Mouse (Mus musculus) embryonic facial prominence, embryonic 10.5 days (tissue): Measurements from ENCODE around the gene Wdr43. TPM values are rescaled to one million over a fixed set of nuclear protein-coding genes. Genes with fewer than 3 reads are reported as not detected.

ENCODE experiments used
- DNase-seq: peaks from one replicate; pipeline ENCODE4 v3.0.0-alpha.2; 2017; ENCODE audit warnings: low spot score
- H3K27ac ChIP-seq: fragments of 300-500 bp; sonication (generic); replicated peaks from 2 replicates; pipeline ENCODE4 v1.5.1; 2016; ENCODE audit warnings: mild to moderate bottlenecking
- H3K27me3 ChIP-seq: fragments of 300-500 bp; sonication (generic); replicated peaks from 2 replicates; pipeline ENCODE4 v1.6.1; 2016; ENCODE audit warnings: low read depth, mild to moderate bottlenecking; ENCODE audit not compliant: poor library complexity, severe bottlenecking
- H3K36me3 ChIP-seq: fragments of 300-500 bp; sonication (generic); replicated peaks from 2 replicates; pipeline ENCODE4 v1.6.1; 2016; ENCODE audit warnings: mild to moderate bottlenecking, moderate library complexity
- H3K4me1 ChIP-seq: fragments of 300-500 bp; sonication (generic); 2 replicates; pipeline ENCODE4 v1.6.1; 2016
- H3K4me3 ChIP-seq: fragments of 300-500 bp; sonication (generic); 2 replicates; pipeline ENCODE4 v1.5.1; 2016; ENCODE audit warnings: mild to moderate bottlenecking, moderate library complexity
- H3K9me3 ChIP-seq: fragments of 300-500 bp; sonication (generic); 2 replicates; pipeline ENCODE4 v1.6.1; 2016; ENCODE audit warnings: mild to moderate bottlenecking
- WGBS: fragments of 180-500 bp; shearing (Covaris S2); methylation state at CpG from one replicate; pipeline ENCODE4 v1.1.7; 2016; 5-methylcytosine and 5-hydroxymethylcytosine counted together
- polyA plus RNA-seq: library from polyadenylated mRNA; unstranded; fragments of >200 nt; fragmentation: Nextera tagmentation; extraction: Ambion mirVana; gene quantifications from 2 replicates; pipeline ENCODE4 v1.2.1, GENCODE M21; 2016

Wdr43 gene
- polyA plus RNA-seq, 1 experiment from 2014 or later: 111 TPM

DNA sequence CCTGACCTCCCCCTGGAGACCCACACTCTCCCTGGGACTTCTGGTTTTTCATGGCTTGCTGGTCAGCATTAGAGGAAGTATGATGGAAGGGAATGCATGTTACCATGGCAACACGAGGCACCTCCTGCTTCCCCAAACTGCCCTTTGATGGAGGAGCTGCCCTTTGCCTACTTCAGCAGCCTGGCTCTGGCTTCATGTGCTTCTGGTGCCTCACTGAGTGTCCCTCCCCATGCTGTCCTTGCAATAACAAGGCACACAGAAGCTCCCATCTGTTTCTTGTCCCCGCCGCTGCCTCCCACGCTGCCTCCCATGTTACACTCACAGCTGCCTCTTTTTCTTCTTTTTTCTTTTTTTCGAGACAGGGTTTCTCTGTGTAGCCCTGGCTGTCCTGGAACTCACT lies 77.6 kb downstream of the Wdr43 start:
- 65% methylated on average over 5 of the region's 5 CpGs for WGBS
- no peaks in the 10 kb centered on the region for H3K27me3 ChIP-seq

DNA sequence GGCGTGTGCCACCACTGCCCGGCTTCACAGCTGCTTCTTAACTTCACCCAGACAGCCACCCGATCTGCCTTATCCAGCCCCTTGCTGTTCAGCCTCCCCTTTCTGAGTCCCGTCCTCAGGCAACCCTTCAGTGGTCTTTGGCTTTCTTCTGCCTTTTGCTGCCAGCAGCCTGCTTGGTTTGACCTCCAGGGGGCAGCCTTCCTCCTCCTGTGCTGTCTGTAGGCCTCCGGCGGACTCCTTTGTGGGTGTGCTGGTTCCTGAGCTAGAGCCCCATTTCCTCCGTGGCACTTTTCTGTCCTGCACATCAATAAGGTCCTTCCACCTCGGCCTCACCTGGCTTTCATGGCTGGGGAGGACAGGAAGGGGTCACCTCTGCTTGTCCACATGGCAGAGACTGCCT lies 78.1 kb downstream of the Wdr43 start:
- Histone ChIP-seq H3K27me3 (no peaks in the 10 kb centered on the region), H3K36me3 (no peaks in the 10 kb centered on the region), H3K27ac (peak overlapping the region; percentile 25; the same call in 1 of the 2 replicates), H3K9me3 (no peaks in the 10 kb centered on the region), H3K4me1 (peaks cover 29% of the 10 kb centered on the region), H3K4me3 (no peak overlapping the region)
- peak; percentile 57 for DNase-seq
- WGBS: 53% methylated on average over 8 of the region's 8 CpGs

More for the DNA sequence above, 77.6 kb downstream of the Wdr43 start:
- H3K27ac ChIP-seq: no peak overlapping the region; the same call in 1 of the 2 replicates
- peak; percentile 30 for DNase-seq
- no peaks in the 10 kb centered on the region for H3K36me3 ChIP-seq
- no peak overlapping the region for H3K4me3 ChIP-seq
- no peaks in the 10 kb centered on the region for H3K9me3 ChIP-seq
- H3K4me1 ChIP-seq: peaks cover 29% of the 10 kb centered on the region

DNA sequence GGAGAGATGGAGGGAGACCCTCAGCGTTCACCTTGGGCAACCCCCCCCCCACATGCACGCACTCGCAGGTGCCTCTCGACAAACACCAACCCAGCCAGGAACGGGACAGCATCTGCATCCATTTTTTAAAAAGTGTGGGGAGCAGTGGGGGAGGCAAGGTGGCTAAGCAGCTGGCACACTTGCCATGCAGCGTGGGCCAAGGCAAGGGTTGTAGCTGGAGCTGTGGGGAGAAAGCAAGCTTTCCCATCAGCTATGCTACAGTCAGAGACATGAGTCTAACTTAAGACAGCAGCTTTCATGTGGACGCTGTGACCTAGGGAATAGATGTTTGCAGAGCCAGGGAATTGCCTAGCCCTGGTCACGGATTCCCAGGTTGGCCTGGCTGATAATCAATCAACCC lies 79.5 kb downstream of the Wdr43 start:
- WGBS: 93% methylated on average over 8 of the region's 8 CpGs
- no peak overlapping the region for H3K27ac ChIP-seq
- H3K36me3 ChIP-seq: no peaks in the 10 kb centered on the region
- no peaks in the 10 kb centered on the region for H3K9me3 ChIP-seq
- no peak overlapping the region for H3K4me3 ChIP-seq
- DNase-seq: no peak
- peaks cover 29% of the 10 kb centered on the region for H3K4me1 ChIP-seq
- H3K27me3 ChIP-seq: no peaks in the 10 kb centered on the region

DNA sequence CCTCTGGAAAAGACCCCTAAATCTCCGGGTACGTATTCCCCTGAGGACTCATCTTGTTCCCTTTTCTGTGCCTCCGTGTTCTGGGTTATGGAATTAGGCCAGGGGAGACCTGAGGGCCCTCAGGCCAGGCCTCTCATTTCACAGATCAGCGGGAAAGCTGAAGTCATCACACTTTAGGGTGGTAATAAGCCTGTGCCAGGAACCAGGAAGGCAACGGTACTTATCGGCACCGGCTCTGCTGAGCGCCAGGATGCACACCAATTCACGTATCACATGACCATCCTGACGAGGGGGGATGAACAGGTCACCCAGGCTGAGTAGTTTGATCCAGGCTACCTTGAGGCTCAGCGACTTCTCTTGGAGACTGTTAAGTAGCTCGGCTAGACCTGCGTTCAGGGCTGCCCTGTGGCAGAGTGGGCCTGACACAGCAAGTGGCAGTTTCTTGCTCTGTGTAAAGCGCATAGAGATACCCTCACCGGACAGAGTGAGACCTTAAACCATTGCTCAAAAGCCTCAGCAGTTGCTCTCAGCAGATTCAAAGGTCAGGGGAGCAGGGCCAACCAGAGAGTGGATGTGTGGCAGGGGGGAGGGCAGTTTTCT lies 80.1 kb downstream of the Wdr43 start:
- Histone ChIP-seq H3K4me1 (peaks cover 29% of the 10 kb centered on the region), H3K9me3 (no peaks in the 10 kb centered on the region), H3K36me3 (no peaks in the 10 kb centered on the region), H3K4me3 (no peak overlapping the region), H3K27me3 (no peaks in the 10 kb centered on the region), H3K27ac (peak overlapping the region; percentile 40; the same call in 1 of the 2 replicates)
- no peak for DNase-seq
- 81% methylated on average over 15 of the region's 15 CpGs for WGBS

DNA sequence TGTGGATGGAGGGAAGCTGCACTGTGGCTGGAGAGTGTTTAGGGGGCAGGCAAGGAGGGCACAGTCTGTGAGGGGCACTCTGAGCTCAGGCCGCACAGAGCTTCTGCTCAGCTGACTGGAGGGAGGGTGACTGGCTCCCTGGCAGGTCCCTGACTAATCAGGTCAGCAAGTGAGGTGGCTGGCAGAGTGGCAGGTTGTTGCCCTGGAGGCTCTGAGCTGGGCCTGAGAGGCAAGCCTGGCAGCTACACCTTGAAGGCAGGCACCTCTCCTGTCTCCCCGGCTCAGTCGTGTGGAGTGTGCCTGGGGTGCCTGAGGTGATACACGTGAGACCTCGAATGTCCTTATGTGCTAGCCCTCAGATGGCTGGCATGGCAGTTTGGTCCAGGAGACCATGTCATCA lies 80.7 kb downstream of the Wdr43 start:
- Histone ChIP-seq H3K9me3 (no peaks in the 10 kb centered on the region), H3K27ac (peak overlapping the region; percentile 40; the same call in 1 of the 2 replicates), H3K36me3 (no peaks in the 10 kb centered on the region), H3K4me3 (no peak overlapping the region), H3K4me1 (peaks cover 26% of the 10 kb centered on the region), H3K27me3 (no peaks in the 10 kb centered on the region)
- WGBS: 82% methylated on average over 5 of the region's 5 CpGs
- DNase-seq: no peak

DNA sequence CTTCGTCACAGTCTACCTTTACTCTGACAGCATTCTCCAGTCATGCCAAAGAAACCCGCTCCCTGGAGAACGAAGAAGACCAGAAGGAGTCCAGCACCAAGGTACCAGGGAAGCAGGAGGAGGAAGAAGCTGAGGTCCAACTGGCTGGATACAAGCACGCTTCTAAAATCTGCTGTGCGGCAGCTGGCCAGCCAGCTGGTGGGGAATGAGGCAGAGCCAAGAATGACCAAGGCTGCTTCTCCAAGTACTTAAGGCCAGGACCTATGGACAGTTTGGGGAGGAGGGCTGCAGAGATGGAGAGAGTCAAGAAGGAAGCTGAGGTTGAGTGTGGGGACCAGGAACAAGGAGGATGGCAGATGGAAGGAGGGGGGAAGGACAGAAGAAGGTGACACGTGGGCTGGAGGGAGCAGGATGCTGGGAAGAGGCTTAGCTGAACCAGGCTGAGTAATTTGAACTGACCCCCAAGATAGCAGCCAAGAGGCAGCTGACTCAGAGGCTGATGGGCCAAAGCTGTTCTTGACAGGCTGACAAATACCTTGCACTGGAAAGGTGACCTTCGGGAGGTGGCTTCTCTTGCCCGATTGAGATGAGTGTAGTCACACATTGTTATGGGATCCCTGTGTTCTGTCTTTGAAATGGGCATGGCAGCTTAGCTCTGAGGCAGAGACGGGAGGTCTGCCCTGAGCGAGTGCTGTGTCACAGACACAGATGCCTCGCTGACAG lies 82.4 kb downstream of the Wdr43 start:
- Histone ChIP-seq H3K4me3 (no peak overlapping the region), H3K9me3 (no peaks in the 10 kb centered on the region), H3K4me1 (peaks cover 21% of the 10 kb centered on the region), H3K27me3 (no peaks in the 10 kb centered on the region), H3K36me3 (no peaks in the 10 kb centered on the region), H3K27ac (no peak overlapping the region)
- DNase-seq: no peak
- 82% methylated on average over 11 of the region's 11 CpGs for WGBS

DNA sequence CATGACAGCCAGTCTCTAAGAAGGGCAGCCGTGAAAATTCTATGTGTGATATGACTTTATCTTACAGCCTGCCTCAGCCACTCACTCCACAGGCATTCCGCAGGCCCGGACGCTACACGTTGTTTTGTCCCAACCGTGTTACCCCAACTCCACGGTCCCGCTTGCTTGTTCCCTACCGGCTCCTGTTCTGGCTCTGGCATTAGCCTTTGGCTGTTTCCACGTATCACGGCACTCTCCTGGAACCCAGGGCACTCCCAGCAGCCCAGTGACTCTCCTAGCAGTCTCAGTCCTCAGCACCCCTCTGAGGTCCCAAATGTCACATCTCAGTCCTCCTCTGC lies 82.9 kb downstream of the Wdr43 start:
- H3K27ac ChIP-seq: no peak overlapping the region
- no peaks in the 10 kb centered on the region for H3K27me3 ChIP-seq
- 90% methylated on average over 11 of the region's 11 CpGs for WGBS
- peaks cover 16% of the 10 kb centered on the region for H3K4me1 ChIP-seq
- no peak overlapping the region for H3K4me3 ChIP-seq
- no peaks in the 10 kb centered on the region for H3K36me3 ChIP-seq
- H3K9me3 ChIP-seq: no peaks in the 10 kb centered on the region
- no peak for DNase-seq

DNA sequence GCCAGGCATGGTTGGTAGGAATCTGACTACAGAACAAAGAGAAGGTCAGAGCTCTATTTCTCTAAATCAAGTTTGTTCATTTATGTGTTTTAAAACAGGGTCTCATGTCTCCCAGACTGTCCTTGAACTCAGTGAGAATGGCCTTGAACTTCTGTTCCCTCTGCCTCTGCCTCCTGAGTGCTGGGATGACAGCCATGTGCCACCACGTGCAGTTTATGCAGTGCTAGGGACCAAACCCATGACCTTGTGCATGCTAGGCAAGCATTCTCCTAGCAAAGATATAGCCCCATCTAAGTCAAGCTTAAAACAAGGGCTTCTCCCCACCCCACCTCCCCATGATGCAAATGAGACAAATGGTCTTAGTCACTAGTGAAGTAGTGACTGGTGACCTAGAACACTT lies 89.4 kb downstream of the Wdr43 start:
- no peaks in the 10 kb centered on the region for H3K9me3 ChIP-seq
- no peaks in the 10 kb centered on the region for H3K36me3 ChIP-seq
- H3K4me1 ChIP-seq: no peaks in the 10 kb centered on the region
- 78% methylated on average over 1 of the region's 1 CpGs for WGBS
- no peak overlapping the region for H3K27ac ChIP-seq
- H3K4me3 ChIP-seq: no peak overlapping the region
- no peaks in the 10 kb centered on the region for H3K27me3 ChIP-seq
- DNase-seq: no peak

DNA sequence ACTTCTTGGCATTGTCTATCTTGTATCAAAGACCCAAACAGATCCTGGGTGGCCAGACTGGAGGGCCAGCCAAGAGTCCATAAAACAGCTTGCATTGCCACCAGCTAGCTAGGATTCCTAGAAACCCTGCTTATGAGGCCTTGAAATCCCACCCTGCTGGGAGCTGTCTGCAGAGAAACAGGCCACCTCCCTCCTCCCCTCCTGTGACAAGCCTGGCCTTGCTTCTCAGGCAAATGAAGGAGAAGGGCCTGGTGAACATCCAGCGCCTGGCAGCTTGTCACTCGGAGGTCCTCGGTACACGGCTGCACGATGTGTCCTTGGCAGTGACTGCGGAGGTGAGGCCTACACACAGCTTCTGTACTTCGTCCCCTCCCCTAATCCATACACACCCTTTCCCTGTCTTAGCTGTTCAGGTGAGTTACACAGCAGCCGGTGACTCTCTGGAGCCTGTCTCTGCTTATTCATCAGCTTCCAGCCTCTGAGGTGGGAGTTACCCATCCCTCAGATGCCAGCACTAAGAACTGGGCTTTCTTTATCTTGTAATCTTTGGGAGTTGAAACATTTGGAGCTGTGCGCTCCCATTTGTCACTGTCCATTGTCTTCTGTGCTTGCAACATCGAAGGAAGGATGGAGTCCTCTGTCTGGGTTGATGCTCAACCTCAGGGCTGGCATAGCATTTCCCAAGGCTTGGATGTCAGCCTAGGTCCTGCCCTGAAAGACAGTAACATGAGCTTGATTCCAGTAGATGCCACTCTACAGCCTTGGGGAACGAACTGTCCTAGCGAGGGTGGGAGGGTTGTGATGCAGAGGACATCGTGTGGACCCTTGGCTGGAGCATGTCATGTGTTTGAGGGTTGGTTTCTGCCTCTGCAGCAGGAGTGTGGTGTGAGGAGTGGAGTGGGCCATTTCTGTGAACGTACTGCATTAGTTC lies 90.1 kb downstream of the Wdr43 start:
- Histone ChIP-seq H3K27me3 (no peaks in the 10 kb centered on the region), H3K36me3 (no peaks in the 10 kb centered on the region), H3K4me3 (no peak overlapping the region), H3K9me3 (no peaks in the 10 kb centered on the region), H3K4me1 (no peaks in the 10 kb centered on the region), H3K27ac (no peak overlapping the region)
- 88% methylated on average over 14 of the region's 14 CpGs for WGBS
- no peak for DNase-seq

DNA sequence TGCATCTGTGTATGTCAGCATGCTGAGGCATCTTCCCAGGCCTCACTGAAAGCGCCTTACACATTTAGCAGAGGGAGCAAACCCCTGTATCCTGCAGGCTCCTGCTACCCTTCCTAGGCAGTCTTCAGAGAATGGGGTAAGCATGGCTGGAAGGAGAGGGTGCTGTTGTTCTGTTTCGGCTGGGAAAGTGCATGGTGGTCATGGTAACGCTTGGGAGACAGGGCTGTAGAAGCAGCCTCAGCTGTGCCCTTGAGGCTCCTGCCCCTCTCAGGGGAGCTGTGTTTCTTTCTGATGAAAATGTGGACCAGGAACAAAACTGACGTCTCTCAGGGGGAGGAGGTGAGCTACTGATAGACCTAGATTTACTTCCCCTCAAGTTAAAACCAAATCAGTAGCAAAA lies 92.0 kb downstream of the Wdr43 start:
- Histone ChIP-seq H3K36me3 (no peaks in the 10 kb centered on the region), H3K4me1 (no peaks in the 10 kb centered on the region), H3K9me3 (no peaks in the 10 kb centered on the region), H3K27me3 (no peaks in the 10 kb centered on the region), H3K4me3 (no peak overlapping the region), H3K27ac (no peak overlapping the region)
- 60% methylated on average over 4 of the region's 4 CpGs for WGBS
- no peak for DNase-seq
